Mouse (Mus musculus) myocyte (in vitro differentiated cells): ENCODE data around the gene Mrpl18. TPM values are rescaled to one million over a fixed set of nuclear protein-coding genes. Genes with fewer than 3 reads are reported as not detected.
A peak's percentile ranks its signal among the peaks of the same experiment; 100 is the strongest.

ENCODE experiments used
- H3K27me3 ChIP-seq: one replicate; pipeline ENCODE4 v1.6.1; 2011; ENCODE audit not compliant: control insufficient read depth, insufficient read depth, insufficient read length
- H3K36me3 ChIP-seq: one replicate; pipeline ENCODE4 v1.6.1; 2011; ENCODE audit not compliant: control insufficient read depth, insufficient read depth
- H3K4me2 ChIP-seq: one replicate; pipeline ENCODE4 v1.6.1; 2011; ENCODE audit warnings: low read depth, control low read depth
- H3K4me3 ChIP-seq: one replicate; pipeline ENCODE4 v1.5.1; 2011; ENCODE audit warnings: mild to moderate bottlenecking, control low read depth, moderate library complexity
- H3K79me2 ChIP-seq: one replicate; pipeline ENCODE4 v1.6.1; 2011; ENCODE audit not compliant: control insufficient read depth, insufficient read depth
- H3ac ChIP-seq: one replicate; pipeline ENCODE4 v1.6.1; 2011; ENCODE audit not compliant: control insufficient read depth, insufficient read length
- CEBPB ChIP-seq: IDR thresholded peaks from 2 replicates; pipeline ENCODE4 v1.6.1; 2011; ENCODE audit warnings: mild to moderate bottlenecking, moderate library complexity; ENCODE audit not compliant: poor library complexity, insufficient read depth, severe bottlenecking
- E2F4 ChIP-seq: IDR thresholded peaks from one replicate; pipeline ENCODE4 v1.6.1; 2011; ENCODE audit warnings: mild to moderate bottlenecking, control low read depth, moderate library complexity; ENCODE audit not compliant: insufficient read depth
- MAX ChIP-seq: IDR thresholded peaks from one replicate; pipeline ENCODE4 v1.6.1; 2011; ENCODE audit warnings: low read depth, mild to moderate bottlenecking, control low read depth
- MYOD1 ChIP-seq, 3 experiments: IDR thresholded peaks; one replicate each; pipeline ENCODE4 v1.6.1; 2011; ENCODE audit warnings: control low read depth in 2 of 3, low read depth in 2 of 3, mild to moderate bottlenecking in 2 of 3, moderate library complexity in 1 of 3; ENCODE audit not compliant: insufficient read length in 2 of 3, control insufficient read depth in 1 of 3
- MYOG ChIP-seq, 3 experiments: IDR thresholded peaks; one replicate each; pipeline ENCODE4 v1.6.1; 2011; ENCODE audit warnings: control low read depth in 2 of 3, low read depth in 2 of 3, mild to moderate bottlenecking in 2 of 3; ENCODE audit not compliant: insufficient read length in 2 of 3, control insufficient read depth in 1 of 3, insufficient read depth in 1 of 3
- POLR2A ChIP-seq: IDR thresholded peaks from one replicate; pipeline ENCODE4 v1.6.1; 2011; ENCODE audit warnings: low read depth, mild to moderate bottlenecking, control low read depth, moderate library complexity; ENCODE audit not compliant: insufficient read length
- POLR2AphosphoS2 ChIP-seq: IDR thresholded peaks from one replicate; pipeline ENCODE4 v1.6.1; 2011; ENCODE audit warnings: low read depth, control low read depth; ENCODE audit not compliant: insufficient read length
- REST ChIP-seq: IDR thresholded peaks from one replicate; pipeline ENCODE4 v1.6.1; 2011; ENCODE audit warnings: mild to moderate bottlenecking, control low read depth, moderate library complexity; ENCODE audit not compliant: insufficient read depth, insufficient read length
- SRF ChIP-seq: IDR thresholded peaks from one replicate; pipeline ENCODE4 v1.6.1; 2011; ENCODE audit warnings: low read depth; ENCODE audit not compliant: control insufficient read depth, insufficient read length
- TCF12 ChIP-seq: IDR thresholded peaks from one replicate; pipeline ENCODE4 v1.6.1; 2011; ENCODE audit warnings: mild to moderate bottlenecking, control low read depth; ENCODE audit not compliant: poor library complexity, insufficient read depth, severe bottlenecking
- TCF3 ChIP-seq: IDR thresholded peaks from one replicate; pipeline ENCODE4 v1.6.1; 2011; ENCODE audit warnings: low read depth, control low read depth; ENCODE audit not compliant: insufficient read length
- USF1 ChIP-seq: IDR thresholded peaks from one replicate; pipeline ENCODE4 v1.6.1; 2011; ENCODE audit warnings: low read depth, mild to moderate bottlenecking, control low read depth, moderate library complexity
- polyA plus RNA-seq: library from polyadenylated mRNA; unstranded; fragments of >200 nt; fragmentation: generic; extraction: Trizol; gene quantifications from one replicate; pipeline ENCODE4 v1.2.1, GENCODE M21; 2012; ENCODE audit warnings: missing spikeins

Gene Mrpl18
- polyA plus RNA-seq, 1 experiment = 64.1 TPM

DNA sequence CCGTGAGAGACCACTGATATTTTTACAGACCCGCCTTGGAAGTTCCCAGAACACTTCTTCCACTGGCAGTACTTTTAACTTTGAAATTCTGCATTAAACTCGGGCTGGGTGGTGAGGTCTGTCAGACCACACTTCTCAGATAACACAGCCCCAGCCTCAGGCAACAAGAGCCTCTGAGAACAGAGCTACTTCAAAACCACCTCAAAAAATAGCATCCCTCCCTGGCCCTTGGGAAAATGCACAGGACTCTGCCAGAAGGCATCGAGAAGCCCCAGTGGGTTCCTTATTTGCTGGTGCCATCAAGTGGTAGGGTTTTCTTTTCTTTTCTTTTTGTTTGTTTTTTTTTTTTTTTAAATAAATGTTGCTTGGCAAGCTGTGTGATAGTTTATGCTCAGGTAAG is 47.5 kb downstream of the Mrpl18 start:
- Histone ChIP-seq H3K4me3 (no peak overlapping the region), H3ac (no peak overlapping the region), H3K27me3 (peaks cover 40% of the 10 kb centered on the region), H3K79me2 (no peaks in the 10 kb centered on the region), H3K36me3 (no peaks in the 10 kb centered on the region), H3K4me2 (no peak overlapping the region)
- TF ChIP-seq E2F4 (no peak), MYOG (IDR thresholded peaks at IDR 0.05; ENCODE audit: control insufficient read depth in 1 of 3, insufficient read depth in 1 of 3, insufficient read length in 2 of 3, low read depth in 2 of 3) (no peak), CEBPB (no peak), USF1 (no peak), SRF (no peak)

DNA sequence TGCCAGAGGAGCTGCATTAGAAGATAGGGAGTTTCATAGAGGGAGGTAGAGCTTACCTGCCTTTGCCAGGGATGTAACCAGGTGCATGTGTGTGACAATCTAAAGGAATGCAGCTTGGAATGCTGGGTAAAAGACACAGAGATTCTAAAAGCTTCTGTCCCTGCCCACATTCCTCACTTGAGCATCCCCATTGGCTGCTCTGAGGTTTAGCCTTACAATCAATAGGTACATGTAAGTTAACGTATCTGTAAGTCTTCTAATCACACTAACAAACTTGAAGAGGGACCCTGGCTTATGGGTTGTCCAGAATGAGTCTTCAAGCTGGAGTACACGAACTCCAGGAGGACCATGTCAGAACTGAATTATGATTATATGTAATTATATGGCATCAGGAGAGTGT is 48.1 kb downstream of the Mrpl18 start, which contains the start of gene Mas1:
Mas1 (minus strand) TSS at position 101 of the 400 bp plus-strand sequence.
- Histone ChIP-seq H3K4me3 (no peak within 1 kb of the TSS), H3K36me3 (no peaks in the 10 kb centered on the region), H3ac (no peak within 1 kb of the TSS), H3K4me2 (peak within 1 kb of the TSS; percentile 18), H3K79me2 (no peaks in the 10 kb centered on the region), H3K27me3 (peaks cover 37% of the 10 kb centered on the region)
- no peak for TF ChIP-seq MYOD1 (IDR thresholded peaks at IDR 0.05; ENCODE audit: control insufficient read depth in 1 of 3, insufficient read length in 2 of 3, low read depth in 2 of 3)
- no peak for TF ChIP-seq SRF
- no peak for TF ChIP-seq USF1
- no peak for TF ChIP-seq MAX
- no peak for TF ChIP-seq TCF12
- no peak for TF ChIP-seq POLR2AphosphoS2
- no peak for TF ChIP-seq POLR2A
- no peak for TF ChIP-seq TCF3
- TF ChIP-seq E2F4 = no peak

DNA sequence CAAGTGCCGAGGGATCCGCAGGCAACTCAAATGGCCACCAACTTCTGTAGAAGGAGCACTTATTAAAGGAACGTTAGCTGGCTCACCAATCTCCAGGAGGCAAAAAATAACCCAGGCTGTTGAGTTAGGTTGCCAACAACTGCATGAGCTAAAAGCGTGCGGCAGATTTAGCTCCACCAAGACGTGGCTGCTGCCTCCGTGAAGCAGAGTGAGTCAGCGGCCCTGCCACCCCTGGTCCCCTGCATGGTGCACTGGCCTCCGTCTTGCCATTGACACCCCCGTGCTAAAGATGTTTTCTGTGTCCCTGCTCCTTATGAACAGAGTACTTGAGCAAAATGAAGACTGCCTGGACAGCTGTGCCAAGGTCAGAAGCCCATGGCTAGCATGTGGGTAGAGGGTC is 49.3 kb downstream of the Mrpl18 start:
- Histone ChIP-seq H3K36me3 (no peaks in the 10 kb centered on the region), H3ac (no peak overlapping the region), H3K27me3 (peaks cover 37% of the 10 kb centered on the region), H3K4me2 (peak overlapping the region; percentile 18), H3K4me3 (no peak overlapping the region), H3K79me2 (no peaks in the 10 kb centered on the region)
- TF ChIP-seq TCF3 = no peak
- TF ChIP-seq TCF12 = no peak
- peak in 1 of 3 experiments; percentile 10 for TF ChIP-seq MYOG (IDR thresholded peaks at IDR 0.05; ENCODE audit: control insufficient read depth in 1 of 3, insufficient read depth in 1 of 3, insufficient read length in 2 of 3, low read depth in 2 of 3)

DNA sequence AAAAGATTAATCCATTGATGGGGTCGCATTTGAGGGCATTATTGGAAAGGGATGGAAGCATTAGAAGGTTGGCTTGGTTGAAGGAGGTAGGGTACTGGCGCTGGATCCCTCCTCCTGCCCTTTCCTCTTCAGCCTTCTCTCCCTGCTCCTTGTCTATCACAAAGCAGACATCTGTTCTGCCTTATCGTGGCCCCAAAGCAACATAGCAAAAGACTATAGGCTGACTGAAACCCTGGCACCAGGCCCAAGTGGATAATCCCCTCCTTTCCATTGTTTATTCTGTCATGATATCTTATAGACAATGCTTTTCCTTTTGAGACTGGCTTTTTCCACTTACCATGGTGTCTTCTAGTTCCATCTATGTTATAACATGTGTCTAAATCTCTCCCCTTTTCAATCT is 50.7 kb downstream of the Mrpl18 start:
- TF ChIP-seq MAX (no peak), REST (no peak), USF1 (no peak), TCF3 (no peak), MYOD1 (IDR thresholded peaks at IDR 0.05; ENCODE audit: control insufficient read depth in 1 of 3, insufficient read length in 2 of 3, low read depth in 2 of 3) (no peak), TCF12 (no peak), CEBPB (no peak), E2F4 (no peak), POLR2A (no peak), SRF (no peak), POLR2AphosphoS2 (no peak)
- Histone ChIP-seq H3K36me3 (no peaks in the 10 kb centered on the region), H3K79me2 (no peaks in the 10 kb centered on the region), H3K27me3 (peaks cover 41% of the 10 kb centered on the region), H3K4me3 (no peak overlapping the region), H3K4me2 (no peak overlapping the region), H3ac (no peak overlapping the region)

DNA sequence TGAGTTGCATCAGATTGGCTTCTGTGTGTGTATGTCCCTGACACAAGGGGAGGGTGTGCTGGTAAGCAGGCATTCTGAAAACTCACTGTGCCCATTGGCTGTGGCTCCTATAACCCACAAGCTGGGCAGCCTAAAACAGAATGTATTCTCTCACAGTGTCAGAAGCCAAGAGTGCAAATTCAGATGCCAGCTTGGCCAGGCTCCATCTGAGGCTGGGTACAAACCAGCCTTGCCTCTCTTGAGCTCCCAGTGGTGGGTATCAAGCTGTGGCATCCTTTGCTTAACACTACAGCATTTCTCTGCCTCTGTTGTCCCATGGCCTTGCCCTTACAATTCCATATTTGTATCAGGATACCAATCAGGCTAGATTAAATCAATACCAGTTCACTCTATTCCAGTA is 52.0 kb downstream of the Mrpl18 start:
- TF ChIP-seq POLR2A (no peak), CEBPB (no peak), MYOD1 (IDR thresholded peaks at IDR 0.05; ENCODE audit: control insufficient read depth in 1 of 3, insufficient read length in 2 of 3, low read depth in 2 of 3) (no peak), MAX (no peak)
- peaks cover 34% of the 10 kb centered on the region for H3K27me3 ChIP-seq
- H3K4me3 ChIP-seq = no peak overlapping the region
- no peak overlapping the region for H3K4me2 ChIP-seq
- H3K79me2 ChIP-seq = no peaks in the 10 kb centered on the region
- no peaks in the 10 kb centered on the region for H3K36me3 ChIP-seq
- H3ac ChIP-seq = no peak overlapping the region

Other genes starting within 250 kb of the Mrpl18 start
- not detected for gene Slc22a1, start 240.5 kb downstream of the Mrpl18 start, polyA plus RNA-seq
- gene Igf2r, start 146.7 kb downstream of the Mrpl18 start, polyA plus RNA-seq = 21.6 TPM
- gene Mas1, start 48.2 kb downstream of the Mrpl18 start, polyA plus RNA-seq = 0.10 TPM
- not detected for gene Mrgprh, start 40.3 kb downstream of the Mrpl18 start, polyA plus RNA-seq
- gene Pnldc1, start 6.1 kb downstream of the Mrpl18 start, polyA plus RNA-seq = 0.05 TPM
- gene Tcp1, start 644 bp downstream of the Mrpl18 start, polyA plus RNA-seq = 237 TPM
- 0.76 TPM for gene Acat3, start 24.3 kb upstream of the Mrpl18 start, polyA plus RNA-seq
- 81.9 TPM for gene Acat2, start 44.4 kb upstream of the Mrpl18 start, polyA plus RNA-seq
- 21.3 TPM for gene Wtap, start 77.8 kb upstream of the Mrpl18 start, polyA plus RNA-seq
- 172 TPM for gene Sod2, start 90.5 kb upstream of the Mrpl18 start, polyA plus RNA-seq
- gene Gpr31b, start 136.0 kb upstream of the Mrpl18 start, polyA plus RNA-seq = not detected
- gene Tcp10b, start 144.8 kb upstream of the Mrpl18 start, polyA plus RNA-seq = not detected
- gene Unc93a, start 215.5 kb upstream of the Mrpl18 start, polyA plus RNA-seq = not detected